Mouse (Mus musculus): Measurements from ENCODE around the gene Desi2. TPM values are rescaled to one million over a fixed set of nuclear protein-coding genes. Genes with fewer than 3 reads are reported as not detected.
"Not testable (repeated sequence)": the region's sequence is repeated elsewhere in the genome, so short reads cannot be mapped to it uniquely, and the experiment has no call there.

Desi2 gene
- total and polyA plus RNA-seq, 3 experiments = 11.1 to 32.9 (median 14.7) TPM

- not testable (repeated sequence) for H3K27me3 ChIP-seq (replicated peaks); DNase-seq (ENCODE audit: extremely low read depth)
These were observed 40.7 kb upstream of the Desi2 start for GRCm38 (mm10) chr1:178146513-178146912.

DNA sequence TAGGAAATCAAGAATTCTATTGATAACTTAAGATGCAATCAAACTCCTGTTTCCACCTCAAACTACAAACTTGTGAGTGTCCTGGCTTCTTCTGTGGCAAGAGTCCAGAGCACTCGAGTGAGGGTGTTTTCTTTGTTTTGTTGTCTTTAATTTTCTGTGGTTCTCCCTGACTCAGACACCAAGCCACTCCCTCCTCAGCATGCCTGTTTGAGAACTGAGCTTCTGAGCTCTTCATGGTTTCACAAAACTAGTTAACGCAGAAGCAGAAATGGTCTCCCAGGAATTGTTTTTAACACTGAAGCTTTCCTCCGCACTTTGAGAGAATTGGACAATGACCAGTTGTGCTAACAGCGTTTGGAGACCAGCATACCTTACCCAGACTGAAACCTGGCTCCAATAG lies 40.3 kb upstream of the Desi2 start:
- H3K27me3 ChIP-seq (replicated peaks); H3K27ac ChIP-seq (ENCODE audit: insufficient read depth, low read depth); H3K4me2 ChIP-seq (ENCODE audit: insufficient read depth, low read depth, poor library complexity, severe bottlenecking); DNase-seq (ENCODE audit: extremely low read depth); dilution Hi-C loops (cut with MboI; ENCODE audit: extremely low pct_ligation_motif_present, extremely low pct_unique_long_range_greater_than_20kb, low sequenced_read_pairs); H3K79me2 ChIP-seq (replicated peaks; ENCODE audit: control insufficient read depth, extremely low read depth, insufficient read depth, poor library complexity, severe bottlenecking); H3K4me3 ChIP-seq (replicated peaks in 1 of 3; ENCODE audit: low read depth in 2 of 3, low read length in 2 of 3, poor library complexity in 1 of 3); H3K4me1 ChIP-seq (ENCODE audit: control insufficient read depth in 1 of 2, insufficient read depth in 2 of 2); H3K9ac ChIP-seq (ENCODE audit: insufficient read depth, low read depth); H3K36me3 ChIP-seq (replicated peaks in 1 of 2; ENCODE audit: control insufficient read depth in 1 of 2, insufficient read depth in 1 of 2, low read length in 1 of 2); H3K9me3 ChIP-seq (replicated peaks; ENCODE audit: low read length): not testable (repeated sequence)
- in situ Hi-C loops (cut with MboI; ENCODE audit: low pct_ligation_motif_present, low pct_unique_long_range_greater_than_20kb, low sequenced_read_pairs) = loop anchor here (10.0 kb wide), 1 partner anchor 318 kb away; no protein-coding TSS in a partner anchor

More at GRCm38 (mm10) chr1:178146513-178146912, 40.7 kb upstream of the Desi2 start:
- H3K27ac ChIP-seq (ENCODE audit: insufficient read depth, low read depth); H3K4me3 ChIP-seq (replicated peaks in 1 of 3; ENCODE audit: low read depth in 2 of 3, low read length in 2 of 3, poor library complexity in 1 of 3); H3K9ac ChIP-seq (ENCODE audit: insufficient read depth, low read depth); H3K79me2 ChIP-seq (replicated peaks; ENCODE audit: control insufficient read depth, extremely low read depth, insufficient read depth, poor library complexity, severe bottlenecking); dilution Hi-C loops (cut with MboI; ENCODE audit: extremely low pct_ligation_motif_present, extremely low pct_unique_long_range_greater_than_20kb, low sequenced_read_pairs); H3K36me3 ChIP-seq (replicated peaks in 1 of 2; ENCODE audit: control insufficient read depth in 1 of 2, insufficient read depth in 1 of 2, low read length in 1 of 2); H3K4me2 ChIP-seq (ENCODE audit: insufficient read depth, low read depth, poor library complexity, severe bottlenecking); H3K4me1 ChIP-seq (ENCODE audit: control insufficient read depth in 1 of 2, insufficient read depth in 2 of 2); H3K9me3 ChIP-seq (replicated peaks; ENCODE audit: low read length): not testable (repeated sequence)
- TF ChIP-seq CTCF (conservative IDR thresholded peaks at IDR 0.05 in 1 of 2, IDR thresholded peaks at IDR 0.05 in 1 of 2; ENCODE audit: low read depth in 2 of 2, low read length in 2 of 2) (peak in 1 of 2 experiments; percentile 63; a peak in 2 of 4 replicates), SMC3 (IDR thresholded peaks at IDR 0.05; ENCODE audit: low read depth, low read length) (peak; percentile 51), RAD21 (IDR thresholded peaks at IDR 0.05; ENCODE audit: low read depth, low read length) (peak; percentile 46)
- in situ Hi-C loops (cut with MboI; ENCODE audit: low pct_ligation_motif_present, low pct_unique_long_range_greater_than_20kb, low sequenced_read_pairs) = loop anchor here (10.0 kb wide), 1 partner anchor 318 kb away; no protein-coding TSS in a partner anchor

GRCm38 (mm10) chr1:178182251-178182650 lies 5.0 kb upstream of the Desi2 start:
- Histone ChIP-seq H3K9ac (ENCODE audit: insufficient read depth, low read depth) (no peak overlapping the region), H3K27ac (ENCODE audit: insufficient read depth, low read depth) (no peak overlapping the region), H3K27me3 (replicated peaks) (no peaks in the 10 kb centered on the region), H3K9me3 (replicated peaks; ENCODE audit: low read length) (no peaks in the 10 kb centered on the region), H3K4me2 (ENCODE audit: insufficient read depth, low read depth, poor library complexity, severe bottlenecking) (no peak overlapping the region), H3K36me3 (replicated peaks in 1 of 2; ENCODE audit: control insufficient read depth in 1 of 2, insufficient read depth in 1 of 2, low read length in 1 of 2) (no peaks in the 10 kb centered on the region), H3K4me3 (replicated peaks in 1 of 3; ENCODE audit: low read depth in 2 of 3, low read length in 2 of 3, poor library complexity in 1 of 3) (no peak overlapping the region), H3K4me1 (ENCODE audit: control insufficient read depth in 1 of 2, insufficient read depth in 2 of 2) (peaks cover 0 to 13% of the 10 kb centered on the region in 2 experiments; a peak in 1 of 4 replicates), H3K79me2 (replicated peaks; ENCODE audit: control insufficient read depth, extremely low read depth, insufficient read depth, poor library complexity, severe bottlenecking) (no peaks in the 10 kb centered on the region)
- dilution Hi-C loops (cut with MboI; ENCODE audit: extremely low pct_ligation_motif_present, extremely low pct_unique_long_range_greater_than_20kb, low sequenced_read_pairs) = no loop called here
- no peak for TF ChIP-seq EP300 (IDR thresholded peaks at IDR 0.05; ENCODE audit: low read length)
- in situ Hi-C loops (cut with MboI; ENCODE audit: low pct_ligation_motif_present, low pct_unique_long_range_greater_than_20kb, low sequenced_read_pairs) = no loop called here
- peak; percentile 16 for DNase-seq (ENCODE audit: extremely low read depth)

DNA sequence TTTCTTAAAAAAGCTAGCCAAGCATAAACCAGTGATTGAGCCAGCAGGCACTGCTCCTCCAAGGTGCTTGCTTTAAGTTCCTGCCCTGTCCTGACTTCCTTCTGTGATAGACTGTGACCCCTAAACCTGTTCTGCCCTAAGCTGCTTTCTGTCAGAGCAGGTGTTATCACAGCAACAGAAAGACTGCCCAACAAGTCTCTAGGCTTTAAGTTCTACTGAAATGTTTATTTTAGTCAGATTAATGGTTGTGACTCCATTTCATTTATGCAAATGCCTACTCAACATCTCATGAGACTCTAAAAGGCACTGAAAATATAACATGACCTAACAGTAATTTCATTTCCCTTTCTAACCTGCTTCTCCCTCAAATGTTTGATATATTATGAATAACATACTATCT lies 1.6 kb upstream of the Desi2 start:
- Histone ChIP-seq H3K36me3 (replicated peaks in 1 of 2; ENCODE audit: control insufficient read depth in 1 of 2, insufficient read depth in 1 of 2, low read length in 1 of 2) (no peaks in the 10 kb centered on the region), H3K27ac (ENCODE audit: insufficient read depth, low read depth) (no peak overlapping the region), H3K27me3 (replicated peaks) (no peaks in the 10 kb centered on the region), H3K4me3 (replicated peaks in 1 of 3; ENCODE audit: low read depth in 2 of 3, low read length in 2 of 3, poor library complexity in 1 of 3) (no peak overlapping the region), H3K9me3 (replicated peaks; ENCODE audit: low read length) (no peaks in the 10 kb centered on the region), H3K9ac (ENCODE audit: insufficient read depth, low read depth) (no peak overlapping the region), H3K4me1 (ENCODE audit: control insufficient read depth in 1 of 2, insufficient read depth in 2 of 2) (peaks cover 0 to 23% of the 10 kb centered on the region in 2 experiments; a peak in 2 of 4 replicates), H3K79me2 (replicated peaks; ENCODE audit: control insufficient read depth, extremely low read depth, insufficient read depth, poor library complexity, severe bottlenecking) (peaks cover 4% of the 10 kb centered on the region; the same call in 1 of the 2 replicates), H3K4me2 (ENCODE audit: insufficient read depth, low read depth, poor library complexity, severe bottlenecking) (no peak overlapping the region)
- dilution Hi-C loops (cut with MboI; ENCODE audit: extremely low pct_ligation_motif_present, extremely low pct_unique_long_range_greater_than_20kb, low sequenced_read_pairs) = no loop called here
- no peak for TF ChIP-seq RCOR1 (conservative IDR thresholded peaks at IDR 0.05; ENCODE audit: low read depth, low read length)
- no peak for TF ChIP-seq E2F4 (IDR thresholded peaks at IDR 0.05; ENCODE audit: insufficient replicate concordance, low read depth, low read length)
- TF ChIP-seq EP300 (IDR thresholded peaks at IDR 0.05; ENCODE audit: low read length) = no peak
- TF ChIP-seq IRF4 (IDR thresholded peaks at IDR 0.05; ENCODE audit: low read depth, low read length) = no peak
- no peak for TF ChIP-seq JUN (IDR thresholded peaks at IDR 0.05; ENCODE audit: insufficient read depth, low read depth, low read length)
- TF ChIP-seq RAD21 (IDR thresholded peaks at IDR 0.05; ENCODE audit: low read depth, low read length) = no peak
- TF ChIP-seq KAT2A (IDR thresholded peaks at IDR 0.05; ENCODE audit: insufficient replicate concordance, low read length) = no peak
- TF ChIP-seq ZMIZ1 (IDR thresholded peaks at IDR 0.05; ENCODE audit: low read depth, low read length) = no peak
- no peak for TF ChIP-seq TCF12 (IDR thresholded peaks at IDR 0.05; ENCODE audit: low read depth, low read length)
- no peak for TF ChIP-seq CHD2 (IDR thresholded peaks at IDR 0.05; ENCODE audit: low read length)
- in situ Hi-C loops (cut with MboI; ENCODE audit: low pct_ligation_motif_present, low pct_unique_long_range_greater_than_20kb, low sequenced_read_pairs) = no loop called here
- DNase-seq (ENCODE audit: extremely low read depth) = no peak
